Mouse (Mus musculus) layer of hippocampus, postnatal 36 days (tissue): ENCODE data around the gene Frmd4a. TPM values are rescaled to one million over a fixed set of nuclear protein-coding genes. Genes with fewer than 3 reads are reported as not detected.
"Not testable (repeated sequence)": the region's sequence is repeated elsewhere in the genome, so short reads cannot be mapped to it uniquely, and the experiment has no call there.

Experiments
- DNase-seq, 2 experiments: peaks; one replicate each; pipeline ENCODE4 v3.0.0; 2022
- total RNA-seq, 2 experiments: library from RNA; stranded (reverse); gene quantifications; 2 replicates each; pipeline ENCODE4 v1.2.3; 2021

The Frmd4a gene
- total RNA-seq, 2 experiments from 2014 or later = 71.0 to 94.3 TPM

- no peak for DNase-seq
Observed at GRCm38 (mm10) chr2:4291671-4292070, 274.2 kb downstream of the Frmd4a start.

GRCm38 (mm10) chr2:4293726-4294125 lies 276.2 kb downstream of the Frmd4a start:
- no peak for DNase-seq

- DNase-seq = no peak
Observed at GRCm38 (mm10) chr2:4295641-4296040, 278.1 kb downstream of the Frmd4a start.

GRCm38 (mm10) chr2:4296881-4297280 lies 279.4 kb downstream of the Frmd4a start:
- DNase-seq = no peak

GRCm38 (mm10) chr2:4298325-4299215 lies 281.1 kb downstream of the Frmd4a start:
- no peak for DNase-seq

GRCm38 (mm10) chr2:4299593-4299992 lies 282.1 kb downstream of the Frmd4a start:
- no peak for DNase-seq

- DNase-seq = no peak
Observed at GRCm38 (mm10) chr2:4300383-4300811, 282.9 kb downstream of the Frmd4a start.

GRCm38 (mm10) chr2:4300816-4301215 lies 283.3 kb downstream of the Frmd4a start:
- DNase-seq = no peak

- DNase-seq = no peak
Observed at GRCm38 (mm10) chr2:4301256-4301655, 283.7 kb downstream of the Frmd4a start.

- DNase-seq = no peak
Observed at GRCm38 (mm10) chr2:4301692-4302091, 284.2 kb downstream of the Frmd4a start.

GRCm38 (mm10) chr2:4302119-4302518 lies 284.6 kb downstream of the Frmd4a start:
- DNase-seq = no peak

- no peak for DNase-seq
Observed at GRCm38 (mm10) chr2:4307076-4307475, 289.6 kb downstream of the Frmd4a start.

GRCm38 (mm10) chr2:4314545-4314944 lies 297.0 kb downstream of the Frmd4a start:
- DNase-seq = no peak

- DNase-seq = no peak
Observed at GRCm38 (mm10) chr2:4316589-4316988, 299.1 kb downstream of the Frmd4a start.

GRCm38 (mm10) chr2:4318134-4318533 lies 300.6 kb downstream of the Frmd4a start:
- no peak for DNase-seq

GRCm38 (mm10) chr2:4326241-4327010 lies 308.9 kb downstream of the Frmd4a start:
- DNase-seq = no peak

GRCm38 (mm10) chr2:4327011-4327340 lies 309.5 kb downstream of the Frmd4a start:
- DNase-seq = no peak

- no peak for DNase-seq
Observed at GRCm38 (mm10) chr2:4332441-4332840, 314.9 kb downstream of the Frmd4a start.

- no peak for DNase-seq
Observed at GRCm38 (mm10) chr2:4334201-4334600, 316.7 kb downstream of the Frmd4a start.

- no peak for DNase-seq
Observed at GRCm38 (mm10) chr2:4334936-4335335, 317.4 kb downstream of the Frmd4a start.

- no peak for DNase-seq
Observed at GRCm38 (mm10) chr2:4335881-4336280, 318.4 kb downstream of the Frmd4a start.

- DNase-seq = not testable (repeated sequence)
Observed at GRCm38 (mm10) chr2:4338290-4338689, 320.8 kb downstream of the Frmd4a start.

- DNase-seq = no peak
Observed at GRCm38 (mm10) chr2:4339128-4339527, 321.6 kb downstream of the Frmd4a start.
